Mouse (Mus musculus) embryonic facial prominence, embryonic 14.5 days (tissue): ENCODE results near the gene Nr2c2. TPM values are rescaled to one million over a fixed set of nuclear protein-coding genes. Genes with fewer than 3 reads are reported as not detected.

Experiments used
- ATAC-seq: fragments of 200-750 bp; cut with Nextera tagmentation; 2 replicates; pipeline ENCODE4 v1.8.0; 2017; ENCODE audit warnings: low read depth, moderate number of reproducible peaks, moderate TSS enrichment
- DNase-seq: peaks from one replicate; pipeline ENCODE4 v3.0.0-alpha.2; 2015; ENCODE audit warnings: low spot score
- H3K27ac ChIP-seq: fragments of 300-500 bp; sonication (generic); replicated peaks from 2 replicates; pipeline ENCODE4 v1.5.1; 2014; ENCODE audit warnings: low read depth, mild to moderate bottlenecking, low read length, moderate library complexity
- H3K27me3 ChIP-seq: fragments of 300-500 bp; sonication (generic); replicated peaks from 2 replicates; pipeline ENCODE4 v1.6.1; 2014; ENCODE audit warnings: low read length; ENCODE audit not compliant: control insufficient read depth, insufficient read depth
- H3K36me3 ChIP-seq: fragments of 300-500 bp; sonication (generic); 2 replicates; pipeline ENCODE4 v1.6.1; 2014; ENCODE audit warnings: low read length, mixed read lengths; ENCODE audit not compliant: control insufficient read depth, insufficient read depth
- H3K4me1 ChIP-seq: fragments of 300-500 bp; sonication (generic); 2 replicates; pipeline ENCODE4 v1.6.1; 2014; ENCODE audit warnings: antibody characterized with exemption, low read length; ENCODE audit not compliant: control insufficient read depth, insufficient read depth
- H3K4me2 ChIP-seq: fragments of 300-500 bp; sonication (generic); 2 replicates; pipeline ENCODE4 v1.6.1; 2014; ENCODE audit warnings: low read depth, mild to moderate bottlenecking, low read length, moderate library complexity, mixed read lengths
- H3K4me3 ChIP-seq: fragments of 300-500 bp; sonication (generic); 2 replicates; pipeline ENCODE4 v1.5.1; 2014; ENCODE audit warnings: low read depth, mild to moderate bottlenecking, low read length
- H3K9ac ChIP-seq: fragments of 300-500 bp; sonication (generic); 2 replicates; pipeline ENCODE4 v1.6.1; 2014; ENCODE audit warnings: low read depth, mild to moderate bottlenecking, low read length, moderate library complexity, mixed read lengths
- H3K9me3 ChIP-seq: fragments of 300-500 bp; sonication (generic); 2 replicates; pipeline ENCODE4 v1.6.1; 2016; ENCODE audit warnings: low read length; ENCODE audit not compliant: control insufficient read depth
- WGBS: fragments of 180-500 bp; shearing (Covaris S2); extraction: QIAGEN DNeasy Blood & Tissue Kit; methylation state at CpG from one replicate; pipeline ENCODE4 v1.1.7; 2014; 5-methylcytosine and 5-hydroxymethylcytosine counted together
- polyA plus RNA-seq: library from polyadenylated mRNA; unstranded; fragments of >200 nt; fragmentation: Nextera tagmentation; extraction: Ambion mirVana; gene quantifications from 2 replicates; pipeline ENCODE4 v1.2.1, GENCODE M21; 2014

Nr2c2 gene
- polyA plus RNA-seq: 20.2 and 20.6 TPM in 2 replicates

DNA sequence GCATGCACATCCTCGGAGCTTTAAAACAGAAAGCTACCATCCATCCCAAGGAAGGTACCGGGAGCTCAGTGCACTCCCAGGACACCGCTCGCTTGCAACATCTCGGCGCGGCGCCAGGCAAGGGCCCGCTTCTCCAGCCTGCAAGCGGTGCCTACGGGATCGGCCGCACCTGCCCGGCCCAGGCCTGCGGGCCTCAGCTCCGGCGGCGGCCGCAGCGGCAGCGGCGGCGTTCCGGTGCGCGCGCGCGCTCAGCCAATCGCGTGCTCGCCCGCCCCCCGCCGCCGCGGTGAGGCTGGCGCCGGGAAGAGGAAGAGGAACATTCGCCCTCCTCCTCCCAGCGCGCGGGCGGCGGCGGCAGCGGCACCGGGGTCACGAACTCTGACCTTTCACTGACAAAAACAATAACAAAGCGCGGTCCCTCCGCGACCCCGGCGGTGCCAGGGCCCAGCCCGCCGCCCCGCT lies at the start of gene Nr2c2:
TSS of gene Nr2c2 (plus strand) at position 261 of the 462 bp plus-strand sequence.
- peaks cover 16% of the 10 kb centered on the region; the same call in 1 of the 2 replicates for H3K4me1 ChIP-seq
- H3K27ac ChIP-seq: peak within 1 kb of the TSS; percentile 99
- peak within 1 kb of the TSS; percentile 67 for H3K4me2 ChIP-seq
- 0% methylated on average over 7 of the region's 58 CpGs for WGBS
- H3K4me3 ChIP-seq: peak within 1 kb of the TSS; percentile 93
- peak; percentile 64 for ATAC-seq
- no peaks in the 10 kb centered on the region for H3K27me3 ChIP-seq
- H3K9me3 ChIP-seq: no peaks in the 10 kb centered on the region
- no peaks in the 10 kb centered on the region for H3K36me3 ChIP-seq
- peak within 1 kb of the TSS; percentile 97 for H3K9ac ChIP-seq
- peak; percentile 88 for DNase-seq

GRCm38 (mm10) chr6:92042055-92042454 lies 49.1 kb upstream of the Nr2c2 start:
- no peaks in the 10 kb centered on the region for H3K27me3 ChIP-seq
- H3K9ac ChIP-seq: no peak overlapping the region
- no peak overlapping the region for H3K27ac ChIP-seq
- H3K9me3 ChIP-seq: no peaks in the 10 kb centered on the region
- H3K4me2 ChIP-seq: no peak overlapping the region
- no peaks in the 10 kb centered on the region for H3K36me3 ChIP-seq
- 63% methylated on average over 4 of the region's 4 CpGs for WGBS
- peaks cover 4% of the 10 kb centered on the region for H3K4me1 ChIP-seq
- no peak for ATAC-seq
- no peak overlapping the region for H3K4me3 ChIP-seq
- DNase-seq: peak; percentile 72

- Histone ChIP-seq H3K4me2 (no peak overlapping the region), H3K4me3 (no peak overlapping the region), H3K4me1 (peaks cover 4% of the 10 kb centered on the region), H3K27me3 (no peaks in the 10 kb centered on the region), H3K36me3 (no peaks in the 10 kb centered on the region), H3K9me3 (no peaks in the 10 kb centered on the region), H3K27ac (no peak overlapping the region), H3K9ac (no peak overlapping the region)
- no peak for DNase-seq
- no peak for ATAC-seq
- 83% methylated on average over 1 of the region's 1 CpGs for WGBS
Measured at GRCm38 (mm10) chr6:92042850-92043249, 48.3 kb upstream of the Nr2c2 start.

GRCm38 (mm10) chr6:92057768-92058167 lies 33.4 kb upstream of the Nr2c2 start:
- Histone ChIP-seq H3K9me3 (no peaks in the 10 kb centered on the region), H3K4me2 (no peak overlapping the region), H3K27ac (no peak overlapping the region), H3K4me1 (no peaks in the 10 kb centered on the region; the same call in 1 of the 2 replicates), H3K36me3 (no peaks in the 10 kb centered on the region), H3K4me3 (no peak overlapping the region), H3K9ac (no peak overlapping the region), H3K27me3 (no peaks in the 10 kb centered on the region)
- WGBS: 51% methylated on average over 2 of the region's 2 CpGs
- ATAC-seq (no peak), DNase-seq (no peak)

DNA sequence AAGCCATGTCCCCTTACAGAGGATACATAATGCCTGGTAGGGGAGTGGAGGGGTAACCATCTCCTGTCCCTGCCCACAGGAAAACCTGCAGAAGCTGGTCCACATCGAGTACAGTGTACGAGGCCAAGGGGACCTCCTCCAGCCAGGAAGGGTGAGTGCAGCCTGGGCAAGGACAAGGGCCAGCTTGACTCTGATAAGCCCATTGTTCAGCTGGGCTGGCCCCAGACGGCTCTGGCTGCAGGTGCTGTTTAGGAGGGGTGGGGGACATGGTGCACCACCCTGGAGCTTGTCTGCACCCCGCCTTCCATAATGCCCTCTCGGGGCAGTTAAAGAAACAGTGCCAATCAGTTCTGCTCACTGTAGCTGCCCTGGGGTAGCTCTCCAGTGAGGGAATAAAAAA lies 29.5 kb upstream of the Nr2c2 start:
- Histone ChIP-seq H3K27me3 (no peaks in the 10 kb centered on the region), H3K4me3 (no peak overlapping the region), H3K36me3 (no peaks in the 10 kb centered on the region), H3K9me3 (no peaks in the 10 kb centered on the region), H3K4me1 (no peaks in the 10 kb centered on the region; the same call in 1 of the 2 replicates), H3K9ac (no peak overlapping the region), H3K4me2 (no peak overlapping the region), H3K27ac (no peak overlapping the region; the same call in 1 of the 2 replicates)
- no peak for ATAC-seq
- no peak for DNase-seq
- WGBS: 37% methylated on average over 5 of the region's 5 CpGs

GRCm38 (mm10) chr6:92063452-92063851 lies 27.7 kb upstream of the Nr2c2 start:
- 89% methylated on average over 2 of the region's 2 CpGs for WGBS
- Histone ChIP-seq H3K9me3 (no peaks in the 10 kb centered on the region), H3K27ac (no peak overlapping the region), H3K36me3 (no peaks in the 10 kb centered on the region), H3K4me3 (no peak overlapping the region), H3K4me2 (no peak overlapping the region), H3K9ac (no peak overlapping the region), H3K4me1 (no peaks in the 10 kb centered on the region; the same call in 1 of the 2 replicates), H3K27me3 (no peaks in the 10 kb centered on the region)
- DNase-seq (no peak), ATAC-seq (no peak)

GRCm38 (mm10) chr6:92064101-92064500 lies 27.1 kb upstream of the Nr2c2 start:
- Histone ChIP-seq H3K27me3 (no peaks in the 10 kb centered on the region), H3K4me1 (no peaks in the 10 kb centered on the region; the same call in 1 of the 2 replicates), H3K4me3 (no peak overlapping the region), H3K9me3 (no peaks in the 10 kb centered on the region), H3K4me2 (no peak overlapping the region), H3K36me3 (no peaks in the 10 kb centered on the region), H3K27ac (no peak overlapping the region), H3K9ac (no peak overlapping the region)
- DNase-seq (no peak), ATAC-seq (no peak)
- 81% methylated on average over 10 of the region's 10 CpGs for WGBS

DNA sequence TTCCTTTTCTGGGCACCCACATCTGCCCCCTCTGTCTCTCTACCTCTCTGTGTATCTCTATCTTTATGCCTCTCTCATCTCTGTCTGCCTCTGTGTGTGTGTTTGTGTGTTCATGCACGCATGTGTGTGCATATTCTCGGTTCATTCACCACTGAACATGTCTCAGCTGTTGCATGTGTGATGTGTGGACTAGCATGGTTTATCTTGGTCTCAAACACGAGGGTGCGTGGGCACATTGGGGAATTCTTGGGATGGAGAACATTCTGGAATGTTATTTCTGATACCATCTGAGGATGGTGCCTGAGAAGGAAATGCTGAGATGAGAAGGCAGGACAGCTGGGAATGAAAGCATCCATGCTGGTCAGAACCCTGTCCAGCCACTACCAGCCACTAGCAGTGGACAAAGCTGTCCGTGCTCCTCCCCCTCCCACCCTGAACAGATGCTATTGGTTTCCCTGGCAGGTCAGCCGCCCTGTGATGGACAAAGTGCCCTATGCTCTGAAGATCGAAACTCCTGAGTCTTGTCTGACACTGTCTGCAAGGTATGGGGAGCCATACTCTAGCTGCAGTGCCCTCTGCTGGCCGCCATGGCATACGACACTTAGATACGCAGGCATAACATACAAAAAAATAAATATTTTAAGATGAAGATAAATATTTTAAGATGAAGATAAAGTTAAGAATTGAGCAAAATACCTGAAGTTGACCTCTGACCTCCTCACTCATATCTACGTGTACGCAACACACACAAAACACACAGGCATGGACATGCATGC lies 25.3 kb upstream of the Nr2c2 start:
- Histone ChIP-seq H3K27ac (no peak overlapping the region), H3K4me1 (no peaks in the 10 kb centered on the region; the same call in 1 of the 2 replicates), H3K4me3 (no peak overlapping the region), H3K4me2 (no peak overlapping the region), H3K9ac (no peak overlapping the region), H3K36me3 (no peaks in the 10 kb centered on the region), H3K27me3 (no peaks in the 10 kb centered on the region), H3K9me3 (no peaks in the 10 kb centered on the region)
- DNase-seq (peak; percentile 36), ATAC-seq (no peak)
- WGBS: 51% methylated on average over 12 of the region's 12 CpGs
